Mouse (Mus musculus) ES-E14 (cell line): ENCODE measurements at regions not wholly inside any gene's neighbourhood (a gene's known extent, or its start where the extent isn't known, plus 50 kb on each side); places are given as distances from the start of the nearest gene placed in this dataset.
"Not testable (repeated sequence)": the region's sequence is repeated elsewhere in the genome, so short reads cannot be mapped to it uniquely, and the experiment has no call there.

ENCODE experiments used
- MAFK ChIP-seq: IDR thresholded peaks from 2 replicates; pipeline ENCODE4 v1.6.1; 2014; ENCODE audit warnings: mild to moderate bottlenecking, low read depth, low read length, inconsistent platforms; ENCODE audit not compliant: insufficient read depth
- ZC3H11A ChIP-seq: IDR thresholded peaks from 2 replicates; pipeline ENCODE4 v1.6.1; 2012; ENCODE audit warnings: low read depth, mild to moderate bottlenecking, inconsistent platforms, low read length, borderline replicate concordance

GRCm38 (mm10) chr11:52480694-52481093 is 84.5 kb downstream of the 9530068E07Rik start:
- TF ChIP-seq MAFK, ZC3H11A: not testable (repeated sequence)
